Mouse (Mus musculus): ENCODE data around the gene Tns3.

DNA sequence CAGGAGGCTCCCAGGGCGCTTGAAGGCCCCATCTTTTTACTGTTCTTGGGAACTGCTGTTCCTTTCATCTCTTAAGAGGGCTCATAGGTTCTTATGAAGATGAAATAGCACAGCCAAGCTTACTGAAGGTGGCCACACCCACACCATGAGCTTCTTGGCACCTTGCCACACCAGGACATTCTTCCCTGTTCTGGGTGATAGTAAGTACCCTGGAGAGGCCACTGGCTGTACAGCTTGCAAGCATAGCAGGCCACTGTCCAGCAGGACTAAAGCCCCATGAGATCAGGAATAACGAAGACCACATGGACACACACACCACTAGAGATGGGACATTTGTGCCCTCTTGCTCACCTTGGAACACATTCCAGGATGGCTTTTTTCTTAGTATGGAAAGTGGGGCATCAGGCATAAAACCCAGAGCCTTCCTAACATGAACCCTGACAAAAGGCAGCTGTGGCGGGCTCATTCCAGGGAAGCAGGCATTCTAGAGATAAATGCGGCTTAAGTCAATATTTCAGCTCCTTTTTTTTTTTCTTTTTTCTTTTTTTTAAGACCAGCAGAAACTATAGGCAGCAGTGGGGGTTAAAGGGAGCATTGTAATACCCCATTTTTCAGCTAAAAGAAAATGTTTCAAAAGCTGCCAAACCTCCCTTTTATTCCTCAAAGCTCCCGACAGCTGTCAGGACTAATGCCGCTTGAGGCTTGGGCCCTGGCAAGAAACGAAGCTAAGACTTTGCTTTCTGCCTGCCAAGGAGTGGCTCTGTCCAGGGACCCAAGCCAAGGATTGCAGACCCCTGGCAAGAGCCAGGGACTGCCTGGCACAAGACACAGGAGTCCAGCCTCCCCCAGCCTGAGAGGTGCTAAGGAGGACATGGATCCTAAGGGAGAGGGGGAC lies 150.7 kb downstream of the Tns3 start:
- TF ChIP-seq CTCF (IDR thresholded peaks at IDR 0.05; ENCODE audit: low read depth), result no peak
- TF ChIP-seq EP300 (IDR thresholded peaks at IDR 0.05; ENCODE audit: low read depth), result no peak

All from liver, postnatal 0 days (tissue).